Mouse (Mus musculus) MEL (cell line): ENCODE data around the gene Otud7b. TPM values are rescaled to one million over a fixed set of nuclear protein-coding genes. Genes with fewer than 3 reads are reported as not detected.

Experiments used
- DNase-seq: peaks from one replicate; pipeline ENCODE4 v3.0.0; 2011; ENCODE audit warnings: low read depth, low spot score
- H3K27ac ChIP-seq: 2 replicates; pipeline ENCODE4 v1.5.1; 2012; ENCODE audit warnings: low read depth, mild to moderate bottlenecking, control low read depth, low read length, moderate library complexity; ENCODE audit not compliant: control insufficient read depth
- H3K27me3 ChIP-seq, 2 experiments: fragments of 150-350 bp in 1 of 2; sonication (generic) in 1 of 2; 2 replicates each; pipeline ENCODE4 v1.6.1; 2012; ENCODE audit warnings: low read length in 2 of 2, mild to moderate bottlenecking in 2 of 2, improper control_type of control experiment in 1 of 2, moderate library complexity in 1 of 2; ENCODE audit not compliant: insufficient read depth in 2 of 2, control insufficient read depth in 1 of 2
- H3K36me3 ChIP-seq, 2 experiments: 2 replicates each; pipeline ENCODE4 v1.6.1; 2012 to 2014; ENCODE audit warnings: low read length in 2 of 2, improper control_type of control experiment in 1 of 2, inconsistent platforms in 1 of 2, mild to moderate bottlenecking in 1 of 2; ENCODE audit not compliant: insufficient read depth in 2 of 2, control insufficient read depth in 1 of 2
- H3K4me1 ChIP-seq, 2 experiments: fragments of 150-350 bp in 1 of 2; sonication (generic) in 1 of 2; 2 replicates each; pipeline ENCODE4 v1.6.1; 2012; ENCODE audit warnings: low read length in 2 of 2, improper control_type of control experiment in 1 of 2, mild to moderate bottlenecking in 1 of 2; ENCODE audit not compliant: insufficient read depth in 2 of 2, control insufficient read depth in 1 of 2
- H3K4me3 ChIP-seq, 2 experiments: fragments of 150-350 bp in 1 of 2; sonication (generic) in 1 of 2; 2 replicates each; pipeline ENCODE4 v1.5.1; 2012; ENCODE audit warnings: low read depth in 2 of 2, low read length in 2 of 2, mild to moderate bottlenecking in 2 of 2, moderate library complexity in 2 of 2, control low read depth in 1 of 2, improper control_type of control experiment in 1 of 2; ENCODE audit not compliant: control insufficient read depth in 1 of 2, insufficient read depth in 1 of 2
- H3K79me2 ChIP-seq: 2 replicates; pipeline ENCODE4 v1.6.1; 2012; ENCODE audit warnings: mild to moderate bottlenecking, low read length, moderate library complexity; ENCODE audit not compliant: control insufficient read depth, poor library complexity, insufficient read depth
- H3K9ac ChIP-seq: 2 replicates; pipeline ENCODE4 v1.6.1; 2012; ENCODE audit warnings: low read depth, mild to moderate bottlenecking, control low read depth, low read length, moderate library complexity; ENCODE audit not compliant: control insufficient read depth, poor library complexity, severe bottlenecking
- H3K9me3 ChIP-seq: fragments of 150-350 bp; sonication (generic); replicated peaks from 2 replicates; pipeline ENCODE4 v1.6.1; 2012; ENCODE audit warnings: mild to moderate bottlenecking, low read length, improper control_type of control experiment, moderate library complexity; ENCODE audit not compliant: insufficient read depth
- BHLHE40 ChIP-seq: IDR thresholded peaks from 2 replicates; pipeline ENCODE4 v1.6.1; 2012; ENCODE audit warnings: low read depth, mild to moderate bottlenecking, inconsistent platforms, low read length, improper control_type of control experiment, borderline replicate concordance
- CHD1 ChIP-seq: IDR thresholded peaks from 2 replicates; pipeline ENCODE4 v1.6.1; 2012; ENCODE audit warnings: low read depth, mild to moderate bottlenecking, inconsistent platforms, low read length, improper control_type of control experiment
- CTCF ChIP-seq, 3 experiments: IDR thresholded peaks in 2 of 3; conservative IDR thresholded peaks in 1 of 3; 2 replicates each; pipeline ENCODE4 v1.5.1; 2011 to 2012; ENCODE audit warnings: low read length in 3 of 3, low read depth in 2 of 3, mild to moderate bottlenecking in 2 of 3, improper control_type of control experiment in 1 of 3, inconsistent platforms in 1 of 3, mixed read lengths in 1 of 3, moderate library complexity in 1 of 3; ENCODE audit not compliant: control insufficient read depth in 1 of 3, insufficient read depth in 1 of 3, poor library complexity in 1 of 3, severe bottlenecking in 1 of 3
- E2F4 ChIP-seq: IDR thresholded peaks from 2 replicates; pipeline ENCODE4 v1.6.1; 2011; ENCODE audit warnings: low read depth, low read length, improper control_type of control experiment, borderline replicate concordance
- ELF1 ChIP-seq: IDR thresholded peaks from 2 replicates; pipeline ENCODE4 v1.6.1; 2014; ENCODE audit warnings: low read depth, mild to moderate bottlenecking, inconsistent platforms, low read length, improper control_type of control experiment, moderate library complexity
- EP300 ChIP-seq, 2 experiments: IDR thresholded peaks; 2 replicates each; pipeline ENCODE4 v1.6.1; 2011; ENCODE audit warnings: improper control_type of control experiment in 2 of 2, low read length in 2 of 2, low read depth in 1 of 2, mild to moderate bottlenecking in 1 of 2
- ETS1 ChIP-seq: IDR thresholded peaks from 2 replicates; pipeline ENCODE4 v1.6.1; 2012; ENCODE audit warnings: low read depth, mild to moderate bottlenecking, inconsistent platforms, low read length, improper control_type of control experiment, moderate library complexity
- GATA1 ChIP-seq: IDR thresholded peaks from 2 replicates; pipeline ENCODE4 v1.6.1; 2011; ENCODE audit warnings: low read depth, low read length, improper control_type of control experiment
- HCFC1 ChIP-seq: IDR thresholded peaks from 2 replicates; pipeline ENCODE4 v1.6.1; 2012; ENCODE audit warnings: low read depth, mild to moderate bottlenecking, inconsistent platforms, low read length, improper control_type of control experiment, moderate library complexity
- JUND ChIP-seq: IDR thresholded peaks from 2 replicates; pipeline ENCODE4 v1.6.1; 2011; ENCODE audit warnings: low read depth, mild to moderate bottlenecking, improper control_type of control experiment, low read length
- MAFK ChIP-seq: IDR thresholded peaks from 2 replicates; pipeline ENCODE4 v1.6.1; 2011; ENCODE audit warnings: low read depth, mild to moderate bottlenecking, low read length, improper control_type of control experiment, borderline replicate concordance
- MAX ChIP-seq: IDR thresholded peaks from 2 replicates; pipeline ENCODE4 v1.6.1; 2011; ENCODE audit warnings: low read length, improper control_type of control experiment
- MEF2A ChIP-seq: IDR thresholded peaks from 2 replicates; pipeline ENCODE4 v1.6.1; 2014; ENCODE audit warnings: low read depth, mild to moderate bottlenecking, inconsistent platforms, low read length, improper control_type of control experiment; ENCODE audit not compliant: poor library complexity, insufficient replicate concordance, severe bottlenecking; ENCODE audit errors: extremely low read depth
- MXI1 ChIP-seq: IDR thresholded peaks from 2 replicates; pipeline ENCODE4 v1.6.1; 2011; ENCODE audit warnings: mild to moderate bottlenecking, low read depth, low read length, improper control_type of control experiment
- MYC ChIP-seq: IDR thresholded peaks from 2 replicates; pipeline ENCODE4 v1.6.1; 2011; ENCODE audit warnings: low read depth, mild to moderate bottlenecking, low read length, improper control_type of control experiment, moderate library complexity
- NRF1 ChIP-seq: IDR thresholded peaks from 2 replicates; pipeline ENCODE4 v1.6.1; 2014; ENCODE audit warnings: low read depth, mild to moderate bottlenecking, inconsistent platforms, low read length, improper control_type of control experiment, moderate library complexity; ENCODE audit not compliant: poor library complexity, insufficient read depth, severe bottlenecking
- POLR2A ChIP-seq, 2 experiments: IDR thresholded peaks; 2 replicates each; pipeline ENCODE4 v1.6.1; 2011 to 2012; ENCODE audit warnings: low read length in 2 of 2, mild to moderate bottlenecking in 2 of 2, control low read depth in 1 of 2, improper control_type of control experiment in 1 of 2, low read depth in 1 of 2, moderate library complexity in 1 of 2; ENCODE audit not compliant: control insufficient read depth in 1 of 2, insufficient read depth in 1 of 2, poor library complexity in 1 of 2
- RAD21 ChIP-seq: IDR thresholded peaks from 2 replicates; pipeline ENCODE4 v1.6.1; 2011; ENCODE audit warnings: mild to moderate bottlenecking, low read depth, low read length, improper control_type of control experiment
- RCOR1 ChIP-seq: IDR thresholded peaks from 2 replicates; pipeline ENCODE4 v1.6.1; 2012; ENCODE audit warnings: low read depth, mild to moderate bottlenecking, inconsistent platforms, low read length, improper control_type of control experiment
- SIN3A ChIP-seq: IDR thresholded peaks from 2 replicates; pipeline ENCODE4 v1.6.1; 2012; ENCODE audit warnings: low read length, improper control_type of control experiment, inconsistent platforms
- SMC3 ChIP-seq: IDR thresholded peaks from 2 replicates; pipeline ENCODE4 v1.6.1; 2011; ENCODE audit warnings: low read depth, low read length, improper control_type of control experiment
- TAL1 ChIP-seq: IDR thresholded peaks from 2 replicates; pipeline ENCODE4 v1.6.1; 2012; ENCODE audit warnings: mild to moderate bottlenecking, inconsistent platforms, low read length, moderate library complexity, mixed read lengths
- TBP ChIP-seq: IDR thresholded peaks from 2 replicates; pipeline ENCODE4 v1.8.0; 2011; ENCODE audit warnings: low read depth, low read length, improper control_type of control experiment
- USF1 ChIP-seq: IDR thresholded peaks from 2 replicates; pipeline ENCODE4 v1.6.1; 2014; ENCODE audit warnings: low read depth, mild to moderate bottlenecking, inconsistent platforms, low read length, improper control_type of control experiment, moderate library complexity
- ZC3H11A ChIP-seq: IDR thresholded peaks from 2 replicates; pipeline ENCODE4 v1.6.1; 2012; ENCODE audit warnings: low read depth, mild to moderate bottlenecking, inconsistent platforms, low read length, improper control_type of control experiment
- ZNF384 ChIP-seq: IDR thresholded peaks from 2 replicates; pipeline ENCODE4 v1.6.1; 2012; ENCODE audit warnings: low read depth, mild to moderate bottlenecking, inconsistent platforms, low read length, improper control_type of control experiment
- polyA plus RNA-seq, 2 experiments: library from polyadenylated mRNA; stranded (reverse) in 1 of 2; unstranded in 1 of 2; fragments of >175 nt in 1 of 2; fragments of >200 nt in 1 of 2; gene quantifications; 2 replicates each; pipeline versions ENCODE4 v1.2.1 to v1.2.4; 2012; ENCODE audit warnings: low replicate concordance in 2 of 2, low read depth in 1 of 2; ENCODE audit not compliant: insufficient read length in 2 of 2, insufficient read depth in 1 of 2, missing spikeins in 1 of 2
- total RNA-seq: library from RNA; depleted of rRNA; stranded (reverse); fragments of 300-350 nt; gene quantifications from 2 replicates; pipeline ENCODE4 v1.2.3, GENCODE M21; 2012

Otud7b gene
- total and polyA plus RNA-seq, 3 experiments = 17.9 to 25.8 (median 24.4) TPM

DNA sequence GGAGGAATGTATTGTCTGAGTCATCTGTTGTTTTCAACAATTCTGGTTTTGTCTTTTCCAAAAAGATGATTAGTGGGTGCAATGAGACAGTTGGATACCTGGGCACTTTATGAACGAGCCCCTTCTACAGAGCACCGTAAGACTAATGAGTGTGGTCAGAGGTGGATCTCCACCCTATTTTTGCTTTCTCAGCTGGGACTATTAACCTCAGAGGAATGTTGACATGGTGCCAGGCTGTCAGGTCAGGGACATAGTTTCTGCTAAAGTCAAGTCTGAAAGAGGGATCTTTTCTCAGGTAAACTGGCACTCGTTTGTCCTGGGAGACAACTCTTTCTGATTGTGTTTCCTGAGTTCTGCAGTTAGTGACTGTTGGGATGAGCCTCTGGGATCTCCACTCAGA, 30.7 kb downstream of the Otud7b start:
- Histone ChIP-seq H3K27me3 (no peaks in the 10 kb centered on the region), H3K79me2 (no peaks in the 10 kb centered on the region), H3K36me3 (peaks cover 2 to 27% of the 10 kb centered on the region in 2 experiments; a peak in 3 of 4 replicates), H3K9me3 (no peaks in the 10 kb centered on the region), H3K9ac (no peak overlapping the region), H3K4me3 (no peak overlapping the region), H3K4me1 (no peaks in the 10 kb centered on the region; a peak in 1 of 4 replicates), H3K27ac (no peak overlapping the region)
- TF ChIP-seq CHD1 = no peak
- TF ChIP-seq MXI1 = no peak
- no peak for TF ChIP-seq TAL1
- TF ChIP-seq HCFC1 = no peak
- no peak for TF ChIP-seq GATA1
- no peak for DNase-seq

DNA sequence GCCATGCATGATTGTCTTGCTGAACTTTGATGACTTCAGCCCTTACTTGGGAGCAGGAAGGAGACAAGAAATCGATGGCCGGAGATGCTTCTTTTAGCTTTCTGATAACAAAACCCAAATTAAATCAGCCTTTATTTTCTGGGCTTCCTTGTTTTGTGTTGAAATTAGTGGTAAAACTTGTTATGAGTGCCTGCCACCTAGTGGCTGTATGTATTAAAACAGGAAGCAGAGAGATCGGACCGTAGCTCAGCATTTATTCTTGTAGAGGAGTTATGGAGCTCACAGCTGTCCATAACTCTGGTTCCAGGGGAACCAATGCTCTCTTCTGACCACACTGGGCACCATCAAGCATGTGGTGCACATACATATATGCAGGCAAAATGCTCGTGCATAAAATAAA, 43.6 kb downstream of the Otud7b start:
- no peak overlapping the region for H3K27ac ChIP-seq
- H3K27me3 ChIP-seq = no peaks in the 10 kb centered on the region
- no peaks in the 10 kb centered on the region for H3K9me3 ChIP-seq
- no peak overlapping the region for H3K9ac ChIP-seq
- DNase-seq = peak; percentile 93
- TF ChIP-seq USF1 (no peak), GATA1 (peak; percentile 60; the same call in 1 of the 2 replicates), POLR2A (IDR thresholded peaks at IDR 0.05; ENCODE audit: control insufficient read depth in 1 of 2, insufficient read depth in 1 of 2, low read depth in 1 of 2, low read length in 2 of 2, poor library complexity in 1 of 2) (0 out of 4 replicates have a peak, but pooled peaks of 1 of the 2 experiments have one; percentile 27), CTCF (IDR thresholded peaks at IDR 0.05 in 2 of 3, conservative IDR thresholded peaks at IDR 0.05 in 1 of 3; ENCODE audit: control insufficient read depth in 1 of 3, insufficient read depth in 1 of 3, low read depth in 2 of 3, low read length in 3 of 3, poor library complexity in 1 of 3, severe bottlenecking in 1 of 3) (peak; percentile 51 to 99 (median 93)), ZC3H11A (peak; percentile 99), HCFC1 (peak; percentile 54; the same call in 1 of the 2 replicates), JUND (peak; percentile 80), ZNF384 (peak; percentile 47), RAD21 (peak; percentile 99), MYC (peak; percentile 82; the same call in 1 of the 2 replicates), EP300 (IDR thresholded peaks at IDR 0.05; ENCODE audit: low read depth in 1 of 2, low read length in 2 of 2) (no peak; a peak in 2 of 4 replicates), MAX (peak; percentile 45; the same call in 1 of the 2 replicates), MEF2A (no peak), NRF1 (no peak), BHLHE40 (peak; percentile 19; the same call in 1 of the 2 replicates), RCOR1 (no peak), SMC3 (peak; percentile 99), E2F4 (no peak), TBP (peak; percentile 32; the same call in 1 of the 2 replicates), MAFK (peak; percentile 66), ETS1 (0 out of 2 replicates have a peak, but pooled peaks have one; percentile 29), ELF1 (peak; percentile 95), SIN3A (peak; percentile 94)
- TF ChIP-seq, all 39 proteins: peak for 17
- Histone ChIP-seq H3K4me3 (no peak overlapping the region), H3K36me3 (peaks cover 17 to 19% of the 10 kb centered on the region in 2 experiments), H3K79me2 (no peaks in the 10 kb centered on the region), H3K4me1 (peaks cover 9% of the 10 kb centered on the region in 2 experiments; a peak in 3 of 4 replicates)
